In genomic region chr12:28342735-28343134, GRCm38 (mm10) we compare ENCODE assay signal across 17 mouse cellular contexts.
DNase-seq lines count a peak whose midpoint lies in the region; ATAC-seq and TF ChIP-seq lines count a peak whose summit lies in the region.
"Had no signal": no experiment of that assay in that cellular context is flagged by ENCODE, and none has a peak within 500 bp of the region (broad histone marks: within the 10 kb centered on the region; RNA-seq: fewer than 3 reads in every experiment).

No protein-coding gene starts in this region.

- no peak overlapping the region for H3K4me3 ChIP-seq in forebrain, embryonic 10.5 days
- no peak overlapping the region for H3K4me3 ChIP-seq in forebrain, embryonic 15.5 days
- H3K4me3 ChIP-seq in kidney, postnatal 0 days (replicated peaks; ENCODE audit: low read depth, low read length) = no peak overlapping the region
- H3K4me3 ChIP-seq in limb, embryonic 14.5 days (replicated peaks; ENCODE audit: low read length) = no peak overlapping the region
- H3K4me3 ChIP-seq: embryonic facial prominence, embryonic 12.5 days; forebrain, embryonic 13.5 days; gastrocnemius, adult 2 months; hindbrain, embryonic 13.5 days had no signal

- intact Hi-C loops in left cerebral cortex, postnatal 36 days (cut with DNase I) = no loop called here

- H3K9ac ChIP-seq in forebrain, embryonic 15.5 days (replicated peaks) = no peak overlapping the region
- no peak overlapping the region for H3K9ac ChIP-seq in kidney, postnatal 0 days (ENCODE audit: low read depth, low read length)
- no peak overlapping the region for H3K9ac ChIP-seq in limb, embryonic 14.5 days (ENCODE audit: low read depth, low read length, severe bottlenecking)
- H3K9ac ChIP-seq: embryonic facial prominence, embryonic 12.5 days; forebrain, embryonic 13.5 days; hindbrain, embryonic 13.5 days had no signal

- no peaks in the 10 kb centered on the region for H3K9me3 ChIP-seq in forebrain, embryonic 10.5 days
- no peaks in the 10 kb centered on the region for H3K9me3 ChIP-seq in forebrain, embryonic 15.5 days
- no peaks in the 10 kb centered on the region for H3K9me3 ChIP-seq in kidney, postnatal 0 days (replicated peaks; ENCODE audit: low read length)
- no peaks in the 10 kb centered on the region for H3K9me3 ChIP-seq in limb, embryonic 14.5 days (ENCODE audit: control insufficient read depth, low read length)
- H3K9me3 ChIP-seq: embryonic facial prominence, embryonic 12.5 days; forebrain, embryonic 13.5 days; hindbrain, embryonic 13.5 days had no signal

- H3K4me1 ChIP-seq in forebrain, embryonic 10.5 days = 0 out of 2 replicates have a peak, but pooled peaks cover 7% of the 10 kb centered on the region
- H3K4me1 ChIP-seq in forebrain, embryonic 15.5 days = 0 out of 2 replicates have a peak, but pooled peaks cover 4% of the 10 kb centered on the region
- 0 out of 2 replicates have a peak, but pooled peaks cover 3% of the 10 kb centered on the region for H3K4me1 ChIP-seq in kidney, postnatal 0 days (replicated peaks; ENCODE audit: insufficient read depth, low read length)
- peaks cover 14% of the 10 kb centered on the region; the same call in 1 of the 2 replicates for H3K4me1 ChIP-seq in limb, embryonic 14.5 days (ENCODE audit: control insufficient read depth, insufficient read depth, low read length)
- H3K4me1 ChIP-seq: forebrain, embryonic 13.5 days; hindbrain, embryonic 13.5 days had no signal

- no peak overlapping the region for H3K4me2 ChIP-seq in forebrain, embryonic 15.5 days (replicated peaks)
- no peak overlapping the region for H3K4me2 ChIP-seq in kidney, postnatal 0 days (ENCODE audit: low read length)
- no peak overlapping the region for H3K4me2 ChIP-seq in limb, embryonic 14.5 days (replicated peaks; ENCODE audit: low read depth, low read length, severe bottlenecking)
- H3K4me2 ChIP-seq: embryonic facial prominence, embryonic 12.5 days; forebrain, embryonic 13.5 days; hindbrain, embryonic 13.5 days had no signal

- no peaks in the 10 kb centered on the region for H3K27me3 ChIP-seq in forebrain, embryonic 10.5 days (ENCODE audit: poor library complexity, severe bottlenecking)
- no peaks in the 10 kb centered on the region for H3K27me3 ChIP-seq in forebrain, embryonic 15.5 days
- H3K27me3 ChIP-seq in kidney, postnatal 0 days (ENCODE audit: insufficient read depth, low read length) = no peaks in the 10 kb centered on the region
- H3K27me3 ChIP-seq in limb, embryonic 14.5 days (ENCODE audit: control insufficient read depth, insufficient read depth, low read length) = no peaks in the 10 kb centered on the region
- H3K27me3 ChIP-seq: embryonic facial prominence, embryonic 12.5 days; forebrain, embryonic 13.5 days; hindbrain, embryonic 13.5 days had no signal

- H3K36me3 ChIP-seq in forebrain, embryonic 10.5 days (replicated peaks) = no peaks in the 10 kb centered on the region
- no peaks in the 10 kb centered on the region for H3K36me3 ChIP-seq in forebrain, embryonic 15.5 days
- H3K36me3 ChIP-seq in kidney, postnatal 0 days (ENCODE audit: insufficient read depth, low read length) = no peaks in the 10 kb centered on the region
- no peaks in the 10 kb centered on the region for H3K36me3 ChIP-seq in limb, embryonic 14.5 days (ENCODE audit: control insufficient read depth, insufficient read depth, low read length)
- H3K36me3 ChIP-seq: embryonic facial prominence, embryonic 12.5 days; hindbrain, embryonic 13.5 days had no signal

- DNase-seq in forebrain, embryonic 10.5 days (ENCODE audit: extremely low spot score, low spot score) = no peak
- peak; percentile 38 for DNase-seq in kidney, postnatal 0 days (ENCODE audit: low spot score)
- DNase-seq in kidney, adult 11 months = no peak
- no peak for DNase-seq in limb, embryonic 14.5 days (ENCODE audit: low spot score)
- DNase-seq in left cerebral cortex, postnatal 36 days (ENCODE audit: low spot score in 2 of 2) = no peak
- no peak for DNase-seq in layer of hippocampus, postnatal 10 days (ENCODE audit: low spot score in 2 of 2)
- DNase-seq: adrenal gland, postnatal 10 days; cerebellum, adult 11 months; cerebellum, adult 8-10 months; embryo, embryonic 11 days; gastrocnemius, adult 2 months; gastrocnemius, postnatal 25 days; heart, postnatal 10 days had no signal

- no peak for TF ChIP-seq CTCF in kidney, postnatal 0 days (IDR thresholded peaks at IDR 0.05; ENCODE audit: low read depth)

- 0 out of 2 replicates have a peak overlapping the region, but pooled peaks have one; percentile 30 for H3K27ac ChIP-seq in forebrain, embryonic 10.5 days
- H3K27ac ChIP-seq in forebrain, embryonic 15.5 days (replicated peaks) = no peak overlapping the region
- no peak overlapping the region for H3K27ac ChIP-seq in kidney, postnatal 0 days
- H3K27ac ChIP-seq in limb, embryonic 14.5 days (replicated peaks; ENCODE audit: low read depth, low read length) = no peak overlapping the region
- H3K27ac ChIP-seq: embryonic facial prominence, embryonic 12.5 days; forebrain, embryonic 13.5 days; gastrocnemius, adult 2 months; hindbrain, embryonic 13.5 days had no signal

- TF ChIP-seq POLR2A in limb, embryonic 14.5 days (IDR thresholded peaks at IDR 0.05; ENCODE audit: borderline replicate concordance, extremely low read depth, insufficient read depth, insufficient read length) = no peak

- 81% methylated on average over 2 of the region's 2 CpGs for WGBS in forebrain, embryonic 10.5 days
- WGBS in forebrain, embryonic 15.5 days = 73% methylated on average over 2 of the region's 2 CpGs
- WGBS in kidney, postnatal 0 days = 33% methylated on average over 2 of the region's 2 CpGs
- WGBS in limb, embryonic 14.5 days = 48% methylated on average over 2 of the region's 2 CpGs

- no peak for ATAC-seq in forebrain, embryonic 15.5 days (replicated peaks)
- no peak for ATAC-seq in kidney, postnatal 0 days (replicated peaks; ENCODE audit: low FRiP score, low read depth)
- ATAC-seq in limb, embryonic 14.5 days (ENCODE audit: low FRiP score, low read depth) = peak; percentile 65; the same call in 1 of the 2 replicates
- ATAC-seq: forebrain, embryonic 13.5 days had no signal
